Mouse (Mus musculus) embryo, embryonic 11.5 days (tissue): ENCODE measurements around the gene Kcnc4.

Experiments used
- DNase-seq: peaks from one replicate; pipeline ENCODE4 v3.0.0-alpha.2; 2012; ENCODE audit warnings: low read depth, low spot score

Kcnc4 gene

DNA sequence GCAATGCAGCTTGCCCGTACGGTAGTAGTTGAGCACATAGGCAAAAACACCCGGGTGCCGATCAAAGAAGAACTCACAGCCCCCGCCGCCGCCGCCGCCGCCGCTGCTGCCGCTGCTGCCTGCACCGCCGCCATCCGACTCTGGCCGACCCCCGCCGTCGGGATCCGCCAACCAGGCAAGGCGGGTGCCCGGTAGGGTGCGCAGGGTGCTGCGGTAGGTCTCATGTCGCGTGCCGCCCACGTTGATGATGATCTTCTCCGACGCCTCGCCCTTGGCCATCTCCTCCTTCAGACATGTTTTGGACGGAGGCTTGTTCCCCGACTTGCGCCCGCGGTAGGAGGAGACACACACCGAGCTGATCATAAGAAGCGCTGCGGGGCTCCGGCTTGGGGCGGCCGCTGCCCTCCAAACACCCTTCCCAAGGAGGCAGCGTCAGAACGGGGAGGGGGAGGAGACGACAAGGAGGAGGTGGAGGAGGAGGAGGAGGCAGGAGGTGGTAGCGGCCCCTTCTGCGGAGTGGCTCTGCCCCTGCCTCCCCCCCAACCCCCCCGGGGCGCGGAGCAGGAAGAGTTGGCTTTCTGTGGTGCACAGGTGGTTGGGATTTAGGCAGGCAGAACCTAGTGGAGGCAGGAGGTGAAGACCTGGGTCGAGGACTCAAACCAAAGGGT lies 690 bp downstream of the Kcnc4 start:
- DNase-seq: no peak

DNA sequence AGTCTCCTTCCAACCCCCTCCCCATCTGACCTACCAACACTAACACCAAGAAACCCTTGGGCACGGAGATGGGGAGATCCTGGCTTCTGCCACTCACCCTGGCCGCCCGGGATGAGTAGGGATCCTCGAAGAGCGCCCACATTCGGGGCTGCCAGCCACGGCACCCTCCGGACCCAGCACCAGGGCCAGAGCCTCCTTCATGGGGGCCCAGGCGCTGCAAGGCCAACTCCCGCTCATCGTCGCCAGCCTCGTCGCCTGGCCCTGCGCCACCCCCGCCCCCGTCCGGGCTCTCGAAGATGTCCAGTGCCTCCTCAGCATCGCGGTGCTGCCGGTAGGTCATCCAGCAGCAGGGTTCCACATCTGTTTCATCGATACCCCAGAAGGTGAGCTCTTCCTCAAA lies 1.2 kb downstream of the Kcnc4 start:
- no peak for DNase-seq

DNA sequence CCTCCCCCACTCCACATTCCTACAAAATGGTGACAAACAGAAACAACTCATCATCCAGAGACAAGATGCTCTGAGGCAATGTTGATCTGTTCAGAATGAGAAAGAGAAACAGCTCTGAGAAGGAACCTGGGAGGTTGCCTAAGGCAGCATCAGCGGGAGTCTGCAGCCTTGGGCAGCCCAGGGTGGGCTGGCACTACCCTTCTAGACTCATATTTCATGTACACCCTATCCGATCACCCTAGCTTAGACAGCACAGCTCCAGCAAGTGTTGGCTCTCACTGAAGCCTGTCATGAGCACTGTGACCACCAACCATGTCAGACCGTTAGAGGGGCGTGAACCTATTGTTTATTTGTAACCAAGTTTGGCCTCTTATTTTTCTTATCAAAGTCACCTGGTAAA lies 5.1 kb downstream of the Kcnc4 start:
- no peak for DNase-seq

DNA sequence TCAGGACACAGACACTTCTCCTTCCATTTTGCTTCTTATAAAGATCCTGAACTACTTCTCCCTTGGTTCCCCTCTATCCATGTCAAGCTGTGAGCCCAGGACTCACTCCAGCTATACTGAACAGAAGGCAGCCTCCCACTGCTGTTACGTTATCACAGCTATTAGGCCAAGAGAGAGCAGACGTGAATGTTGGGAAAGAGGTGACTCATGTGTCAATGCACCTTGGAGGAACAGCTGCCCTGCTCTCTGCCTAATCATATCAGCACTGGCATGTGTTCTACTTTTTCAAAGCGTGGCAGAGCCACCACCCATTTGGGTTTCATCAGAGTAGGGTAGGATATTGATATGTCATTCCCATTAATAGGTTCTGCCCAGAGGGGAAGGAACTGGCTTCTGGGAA lies 12.5 kb downstream of the Kcnc4 start:
- DNase-seq: no peak

DNA sequence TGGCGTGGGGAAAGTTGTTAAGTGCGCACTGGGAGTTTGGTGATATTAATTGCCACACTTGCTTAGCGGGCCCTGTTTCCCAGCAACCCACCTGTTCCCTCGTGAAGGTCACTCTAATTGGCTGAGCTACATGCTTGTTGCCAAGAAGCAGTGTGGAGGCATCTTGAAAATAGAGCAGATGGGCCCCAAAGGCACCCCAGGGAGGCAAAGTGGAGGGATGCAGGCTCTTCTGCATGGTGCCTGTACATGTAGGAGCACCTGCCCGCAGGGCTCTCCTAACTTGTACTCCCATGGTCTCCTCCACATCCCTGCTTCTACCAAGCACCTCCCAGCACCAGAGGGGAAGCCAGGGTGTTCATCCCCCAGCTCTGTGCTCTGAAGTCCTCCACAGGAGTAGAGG lies 15.5 kb downstream of the Kcnc4 start:
- DNase-seq: no peak

DNA sequence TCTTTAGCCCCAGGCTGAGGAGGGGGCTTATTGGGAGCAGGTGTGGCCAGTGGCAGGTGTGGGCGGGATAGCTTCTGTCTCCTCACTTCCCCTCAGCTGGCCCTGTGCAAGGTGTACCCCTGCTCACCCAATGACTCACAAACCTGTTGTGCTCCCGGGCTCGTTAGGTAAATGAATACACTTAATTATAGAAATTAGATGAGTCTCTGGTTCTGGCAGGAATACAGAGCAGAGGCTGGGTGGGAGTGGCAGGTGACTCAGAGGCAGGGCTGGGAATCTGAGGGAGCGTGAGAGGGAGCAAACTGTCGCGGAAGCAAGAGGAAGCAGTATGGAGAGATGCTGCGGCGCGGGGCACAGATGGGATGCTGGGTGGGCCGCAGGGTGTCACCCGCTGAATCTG lies 17.2 kb downstream of the Kcnc4 start:
- no peak for DNase-seq

DNA sequence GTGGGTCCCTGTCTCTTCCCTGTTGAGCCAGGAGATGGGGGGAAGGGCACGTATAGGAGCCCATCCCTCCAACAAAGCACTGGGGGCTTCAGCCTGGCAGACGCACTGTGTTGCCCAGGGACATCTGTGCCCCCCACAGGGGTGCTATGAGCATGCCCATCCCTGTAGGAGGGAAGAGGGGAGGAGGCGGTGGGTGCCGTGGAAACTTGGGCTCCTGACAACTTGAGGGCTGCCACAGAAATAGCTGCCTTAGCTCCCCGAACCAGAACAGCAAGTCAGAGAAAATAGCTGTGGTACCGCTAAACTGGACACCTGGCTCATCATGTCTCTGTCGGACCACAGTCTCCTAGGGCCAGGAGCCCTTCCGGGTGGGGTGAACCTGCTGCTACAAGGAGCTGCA lies 18.0 kb downstream of the Kcnc4 start:
- no peak for DNase-seq

DNA sequence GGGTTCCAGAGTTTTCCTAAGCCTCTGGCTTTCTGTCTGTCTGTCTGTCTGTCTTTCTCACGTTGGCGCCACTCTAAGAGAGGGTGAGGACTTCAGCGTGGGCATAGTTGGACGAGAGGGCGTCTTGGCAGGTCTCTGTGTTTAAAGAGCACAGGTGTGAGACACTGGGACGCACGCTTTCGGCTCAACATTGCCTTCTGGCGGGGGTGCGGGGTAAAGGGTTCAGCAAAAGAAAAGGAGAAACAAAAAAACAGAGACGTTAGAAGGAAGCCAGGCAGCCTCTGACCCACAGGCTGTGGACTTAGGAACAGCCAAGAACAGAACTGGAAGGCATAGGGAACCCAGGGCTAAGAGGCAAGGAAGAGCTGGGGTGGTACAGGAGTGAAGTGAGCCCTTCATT lies 20.1 kb downstream of the Kcnc4 start:
- DNase-seq: no peak

DNA sequence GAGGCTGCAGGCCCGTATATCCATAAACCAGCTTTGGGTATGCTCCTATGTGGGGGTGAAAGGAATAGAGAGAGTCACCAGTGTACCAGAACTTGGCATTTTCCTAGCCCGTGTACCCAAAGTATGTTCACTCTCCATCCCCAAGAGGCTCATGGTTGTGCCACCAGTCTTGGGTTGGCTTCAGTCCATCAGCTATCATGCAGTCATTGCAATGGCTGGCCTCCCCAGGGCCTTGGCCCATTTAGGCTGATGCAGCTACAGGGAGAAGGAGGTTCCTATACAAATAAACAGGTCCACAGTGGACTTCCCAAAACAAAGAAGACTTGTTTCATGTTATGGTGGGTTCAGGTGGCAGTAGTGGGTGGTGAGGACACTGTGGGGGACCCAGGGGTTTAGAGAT lies 21.7 kb downstream of the Kcnc4 start:
- no peak for DNase-seq

DNA sequence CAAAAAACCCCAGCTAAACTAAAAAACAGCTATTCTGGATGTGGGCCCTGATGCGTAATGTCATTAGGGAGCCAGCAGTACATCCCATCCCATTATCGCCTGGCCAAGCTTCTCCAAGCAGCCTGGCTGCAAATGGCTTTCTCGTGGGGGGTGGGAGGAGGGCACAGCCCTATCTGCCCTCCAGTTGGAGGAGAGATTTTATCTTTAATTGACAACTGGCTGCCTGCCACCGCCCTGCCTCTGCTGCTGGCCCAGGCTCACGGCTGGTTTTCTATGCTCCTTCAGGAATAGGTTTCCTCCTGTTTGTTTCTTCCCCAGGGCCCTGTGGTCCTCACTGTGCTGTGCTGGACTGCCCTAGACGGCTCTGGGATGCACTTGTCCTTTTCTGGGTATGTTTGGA lies 22.9 kb downstream of the Kcnc4 start:
- DNase-seq: no peak

DNA sequence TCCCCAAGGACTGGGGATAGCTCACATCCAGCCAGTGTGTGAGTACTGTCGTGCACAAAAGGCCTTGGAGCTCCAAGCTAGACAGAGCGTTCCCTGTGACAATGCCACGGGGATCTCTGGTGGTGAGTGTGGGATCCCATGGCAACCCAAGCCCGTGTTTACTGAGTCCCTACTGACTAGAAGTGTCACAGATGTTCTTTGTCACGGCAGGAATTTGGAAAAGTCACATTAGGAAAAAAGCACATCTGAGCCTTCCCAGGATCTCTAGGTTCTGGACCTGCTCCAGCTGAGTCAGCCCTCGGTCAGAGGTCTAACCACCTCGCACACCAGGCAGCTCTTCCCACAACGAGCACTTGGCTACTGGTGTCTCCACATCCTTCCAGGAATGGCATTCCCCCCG lies 25.7 kb downstream of the Kcnc4 start:
- DNase-seq: no peak

DNA sequence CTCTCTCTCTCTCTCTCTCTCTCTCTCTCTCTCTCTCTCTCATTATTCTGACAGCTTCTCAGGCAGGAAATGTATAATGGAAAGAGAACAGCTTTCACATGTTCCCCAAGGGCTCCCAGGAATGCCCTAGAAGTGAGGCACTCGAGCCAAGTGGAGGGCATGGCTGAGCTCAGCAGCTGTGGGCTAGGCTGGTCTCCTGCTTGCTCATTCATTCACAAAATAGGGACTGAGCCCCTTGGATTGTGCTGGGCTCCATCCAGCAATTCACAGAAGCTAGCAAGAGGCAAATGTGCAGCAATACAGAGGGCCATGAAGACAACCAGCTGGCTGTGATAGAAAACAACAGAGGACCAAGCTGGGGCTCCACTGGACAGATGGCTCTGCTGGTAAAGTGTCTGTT lies 28.1 kb downstream of the Kcnc4 start:
- no peak for DNase-seq

DNA sequence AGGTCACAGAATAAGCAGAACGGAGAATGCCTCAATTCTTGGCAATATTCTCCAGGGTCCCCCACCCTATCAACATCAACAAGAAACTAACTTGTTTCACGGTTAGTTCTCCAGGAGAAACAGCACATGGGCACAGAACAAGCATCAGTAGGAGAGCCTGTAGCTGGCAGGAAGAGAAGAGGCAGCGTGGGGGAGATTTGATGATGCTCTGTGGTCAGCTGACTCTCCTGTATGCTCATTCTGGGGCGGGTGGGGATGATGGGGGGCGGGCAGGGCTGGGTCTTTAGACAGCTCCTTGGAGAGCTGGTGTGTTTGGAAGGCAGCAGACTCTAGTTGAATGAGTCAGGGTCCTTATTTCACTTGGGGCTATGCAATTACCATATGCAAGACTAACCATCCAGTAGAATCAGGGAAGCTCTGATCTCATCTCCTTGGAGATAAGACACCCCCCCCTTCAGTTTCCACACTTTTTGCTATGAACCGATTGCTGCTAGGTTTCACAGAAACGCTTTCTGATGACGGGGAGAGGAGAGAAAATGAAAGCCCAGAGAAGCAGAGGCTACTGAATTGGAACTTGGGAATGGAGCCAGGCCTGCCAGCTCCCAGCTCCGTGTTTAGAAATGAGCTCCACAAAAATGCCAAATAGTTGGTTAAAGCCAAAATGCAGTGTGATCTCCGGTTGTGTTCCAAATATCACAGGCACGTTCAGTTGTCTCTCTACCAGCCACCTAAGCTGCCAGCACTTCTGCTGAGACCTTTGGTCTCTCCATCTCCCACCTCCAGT lies 34.9 kb downstream of the Kcnc4 start:
- DNase-seq: no peak

DNA sequence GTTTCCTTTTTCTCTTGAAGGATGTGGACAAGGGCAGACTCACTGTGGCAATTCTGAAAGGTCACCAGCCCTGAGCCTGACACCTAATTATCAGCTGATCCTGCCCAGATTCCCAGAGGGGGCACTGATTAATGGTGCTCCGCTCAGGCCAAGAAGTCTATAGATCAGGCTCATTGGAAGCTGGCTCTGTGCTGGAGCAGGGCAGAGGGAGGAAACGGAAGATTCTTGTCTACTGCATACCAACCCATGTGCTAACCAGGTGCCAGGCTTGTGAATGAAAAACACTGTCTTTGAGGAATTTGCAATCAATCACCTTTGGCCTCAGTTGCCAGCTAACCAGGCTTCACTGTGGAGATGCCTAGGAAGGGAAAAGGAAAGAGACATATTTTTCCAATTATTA lies 39.2 kb downstream of the Kcnc4 start:
- no peak for DNase-seq

DNA sequence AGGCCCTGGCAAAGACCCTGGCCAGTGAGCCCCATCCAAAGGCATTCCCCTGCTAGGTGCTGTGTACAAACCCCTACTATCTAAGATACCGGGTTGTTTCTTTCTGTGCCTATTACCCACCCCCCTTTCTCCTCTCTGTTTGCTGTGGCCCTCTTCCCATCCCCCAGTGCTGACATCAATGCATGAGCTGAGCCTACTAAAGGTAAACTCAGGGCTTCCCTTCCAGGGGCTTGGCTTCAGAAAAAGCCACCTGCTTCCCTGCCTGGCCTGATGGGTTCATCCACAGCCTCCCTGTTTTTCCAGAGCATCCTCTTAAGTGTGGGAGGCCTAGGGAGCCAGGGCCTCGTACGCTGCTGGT lies 42.1 kb downstream of the Kcnc4 start:
- no peak for DNase-seq

DNA sequence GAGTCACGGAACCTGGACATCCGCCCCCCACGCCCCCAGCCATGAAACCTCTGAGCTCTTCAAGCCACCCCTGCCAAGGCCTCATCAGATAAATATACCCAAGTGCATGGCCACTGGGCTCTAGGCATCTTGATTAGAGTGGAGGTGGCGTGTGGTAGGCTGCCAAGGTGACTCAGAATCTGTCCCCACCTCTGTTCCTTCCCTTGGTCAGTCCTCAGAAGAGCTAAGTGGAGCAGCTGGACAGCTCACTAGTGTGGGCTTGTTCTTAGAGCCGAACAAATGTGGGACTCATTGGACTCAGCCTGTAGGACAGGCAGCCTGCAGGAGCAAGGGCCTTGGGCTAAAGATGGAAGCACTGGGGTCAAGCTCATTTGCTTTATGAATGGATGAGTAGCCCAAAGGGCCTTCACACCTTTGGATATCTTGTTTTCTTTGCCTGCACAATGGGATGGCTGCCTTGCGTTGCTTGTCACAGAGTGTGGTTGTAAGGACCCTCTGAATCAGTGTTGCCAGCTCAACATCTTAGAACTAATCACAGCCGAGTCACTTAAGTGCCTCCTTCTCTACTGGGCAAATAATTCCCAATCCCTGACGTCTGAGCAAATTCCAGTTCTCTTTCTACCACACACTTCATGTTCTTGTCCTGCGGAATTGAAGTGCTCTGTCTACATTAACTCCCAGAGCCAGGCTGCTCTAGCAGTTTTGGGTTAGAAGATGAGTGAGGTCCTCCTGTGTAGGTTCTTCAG lies 42.6 kb downstream of the Kcnc4 start:
- DNase-seq: no peak

DNA sequence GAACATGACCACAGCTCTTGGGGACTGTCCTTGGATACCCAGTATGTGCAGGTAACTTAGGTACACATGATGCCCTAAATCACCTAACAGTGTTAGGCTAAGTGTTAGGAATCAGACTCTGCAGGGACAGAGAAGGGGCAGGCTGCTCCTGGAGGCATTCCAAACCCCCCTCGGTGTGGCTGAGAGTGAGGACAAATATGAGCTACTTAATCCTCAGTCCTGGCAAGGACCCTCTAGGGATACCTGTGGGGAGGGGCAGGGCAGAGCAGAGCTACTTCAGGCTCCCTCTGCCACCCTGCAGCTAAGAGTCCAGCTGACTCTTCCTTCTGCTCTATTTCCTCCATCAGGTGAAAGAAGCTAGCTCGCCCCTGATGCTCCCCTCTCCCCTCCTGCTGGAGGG lies 46.3 kb downstream of the Kcnc4 start:
- no peak for DNase-seq

DNA sequence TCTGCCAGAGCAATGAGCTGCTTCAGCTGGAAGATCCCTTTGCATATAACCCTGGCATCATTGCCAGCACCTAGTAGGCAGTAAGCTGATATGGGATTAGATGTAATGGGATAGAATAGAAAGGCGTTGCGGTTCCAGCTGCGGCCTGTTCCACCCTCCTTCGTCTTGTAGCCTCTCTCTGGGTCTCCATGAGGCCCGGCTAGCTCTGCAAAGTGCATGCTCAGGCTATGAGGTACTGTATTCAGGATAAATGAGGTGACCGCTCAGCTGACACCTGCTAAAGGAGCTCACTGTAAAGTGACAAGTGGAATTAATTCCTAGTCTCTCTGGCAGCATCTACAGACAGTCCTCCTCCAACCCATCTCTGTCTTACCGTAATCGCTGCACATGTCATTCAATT lies 46.8 kb downstream of the Kcnc4 start:
- no peak for DNase-seq

DNA sequence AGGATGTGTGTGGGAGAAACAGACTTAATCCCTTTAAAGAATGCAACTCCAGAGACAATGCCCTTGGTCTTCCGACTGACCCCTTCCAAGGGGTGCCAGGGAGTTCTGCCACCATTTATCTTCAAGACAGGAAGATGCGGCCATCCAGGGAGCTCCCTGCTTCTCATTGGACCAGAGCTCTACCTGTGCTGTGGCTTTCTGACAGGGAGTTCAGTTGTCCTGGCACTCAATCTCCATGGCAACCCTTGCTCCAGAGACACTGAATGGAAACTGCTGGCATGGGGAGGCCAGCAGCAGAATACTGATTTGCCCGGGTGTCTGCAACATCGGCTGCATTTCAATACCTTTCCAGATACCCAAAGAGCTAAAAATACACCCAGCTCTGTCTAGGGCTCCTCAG lies 47.7 kb downstream of the Kcnc4 start:
- no peak for DNase-seq

DNA sequence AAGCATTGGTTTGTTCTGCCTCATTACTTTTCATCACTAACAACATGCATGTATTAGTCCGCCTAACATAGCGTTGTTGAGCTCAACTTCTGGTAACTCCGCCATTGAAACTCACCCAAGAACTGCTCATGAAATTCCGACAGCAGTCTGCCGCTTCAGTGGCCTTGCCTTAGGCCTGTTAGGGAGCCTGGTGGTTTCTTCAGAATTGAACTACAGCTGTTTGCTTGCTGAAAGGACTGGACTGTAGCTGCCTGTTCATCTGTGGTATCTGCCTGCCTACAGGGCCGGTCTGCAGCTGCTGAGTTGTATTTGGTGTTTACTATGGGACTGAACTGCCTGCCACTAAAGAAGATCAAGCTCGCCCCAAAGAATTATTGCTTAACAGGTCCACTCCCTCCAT lies 58.0 kb downstream of the Kcnc4 start:
- no peak for DNase-seq

DNA sequence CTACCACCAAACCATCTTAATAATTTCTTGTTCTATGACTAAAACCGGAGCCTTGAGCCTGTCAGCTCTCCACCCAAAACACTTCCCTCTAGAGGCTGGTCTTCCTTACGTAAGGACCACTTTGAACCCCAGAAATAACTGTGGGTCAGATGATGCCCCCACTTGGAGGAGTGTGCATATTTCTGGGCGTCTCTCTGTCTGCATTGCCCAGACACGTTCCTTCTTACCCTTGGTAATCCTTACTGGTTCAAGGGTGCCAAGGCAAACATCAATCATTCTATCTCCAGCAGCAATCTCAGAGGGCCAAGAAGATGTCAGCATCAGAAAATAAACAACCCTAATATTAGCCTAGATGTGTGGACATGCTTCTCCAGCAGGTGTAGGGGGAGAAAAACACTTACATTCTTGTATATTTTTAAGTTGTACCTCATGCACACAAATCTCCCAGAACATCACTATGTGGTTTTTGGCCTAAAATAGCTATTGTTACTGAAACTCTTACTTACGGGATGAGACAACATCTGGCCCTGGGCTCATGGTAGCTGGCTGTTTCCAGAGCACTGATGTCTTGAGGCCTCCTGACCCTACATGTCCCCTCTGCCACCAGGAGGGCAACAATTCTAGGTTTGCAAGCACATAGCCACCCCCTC lies 59.2 kb downstream of the Kcnc4 start:
- no peak for DNase-seq

DNA sequence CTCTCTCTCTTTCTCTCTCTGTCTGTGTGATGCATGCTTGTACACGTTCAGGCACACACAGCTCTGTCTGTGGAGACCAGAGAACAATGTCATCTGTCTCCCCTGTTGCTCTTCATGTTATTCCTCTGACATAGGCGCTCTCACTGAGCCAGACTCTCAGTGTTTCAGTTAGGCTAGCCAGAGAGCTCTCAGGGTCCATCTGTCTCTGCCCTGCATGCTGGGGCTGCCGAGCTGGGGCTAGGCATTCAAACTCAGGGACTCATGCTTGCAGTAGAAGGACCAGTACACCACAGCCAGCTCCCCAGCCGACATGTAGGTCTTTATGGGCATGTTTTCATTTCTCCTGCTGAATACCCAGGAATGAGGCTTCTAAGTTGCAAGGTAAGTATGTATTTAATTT lies 68.2 kb downstream of the Kcnc4 start:
- DNase-seq: no peak
